Mouse (Mus musculus): Measurements from ENCODE around the gene Sema3a.

- TF ChIP-seq HCFC1 (IDR thresholded peaks at IDR 0.05; ENCODE audit: borderline replicate concordance, insufficient read depth, low read length) (no peak), ZC3H11A (IDR thresholded peaks at IDR 0.05; ENCODE audit: borderline replicate concordance, low read depth, low read length) (no peak), MAFK (IDR thresholded peaks at IDR 0.05; ENCODE audit: insufficient read depth, low read depth, low read length) (no peak)
These were observed 57.0 kb downstream of the Sema3a start for GRCm38 (mm10) chr5:13182186-13182585.

Measured in ES-E14 (cell line).